In the genomic region with DNA sequence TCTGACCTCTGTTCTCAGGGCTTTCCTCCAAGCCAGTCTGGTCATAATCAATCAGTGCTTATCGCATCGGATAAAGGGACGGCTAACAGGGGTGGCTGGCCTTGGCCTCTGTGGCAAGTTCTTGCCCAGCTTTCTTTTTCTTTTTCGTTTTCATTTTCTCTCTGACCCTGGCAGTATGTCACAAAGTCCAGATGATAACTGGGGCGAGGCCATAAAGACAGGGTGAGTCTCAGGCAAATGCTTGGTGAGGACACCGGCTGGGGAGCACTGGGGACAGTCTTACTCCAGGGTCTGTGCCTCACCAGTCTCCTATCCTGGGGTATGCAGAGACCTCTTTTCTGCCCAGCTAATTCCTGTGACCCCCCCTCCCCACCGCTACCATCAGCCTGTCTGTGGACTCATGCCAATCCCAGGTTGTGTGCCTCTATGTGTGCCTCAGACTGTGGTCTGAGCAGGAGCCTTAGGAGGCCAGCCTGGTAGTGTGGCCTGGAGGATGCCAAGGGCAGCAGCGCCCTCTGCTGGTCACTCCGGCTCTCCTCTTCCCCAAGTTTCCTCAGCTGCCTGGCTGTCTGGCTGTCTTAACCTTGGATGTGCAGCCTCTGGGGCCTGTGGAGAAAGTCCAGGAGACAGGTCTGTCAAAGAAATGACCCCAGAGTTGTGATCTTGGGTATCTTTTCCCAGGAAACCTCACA, we compare ENCODE assay signal across 8 mouse cellular contexts. TPM values are rescaled to one million over a fixed set of nuclear protein-coding genes. Genes with fewer than 3 reads are reported as not detected.
DNase-seq lines count a peak whose midpoint lies in the region; ATAC-seq and TF ChIP-seq lines count a peak whose summit lies in the region.

No protein-coding gene starts in this region.

- no peaks in the 10 kb centered on the region for H3K9me3 ChIP-seq in CH12.LX (replicated peaks; ENCODE audit: low read length)
- H3K9me3 ChIP-seq in forebrain, embryonic 14.5 days (replicated peaks; ENCODE audit: control insufficient read depth, low read length), result no peaks in the 10 kb centered on the region

- peak; percentile 98 for TF ChIP-seq RAD21 in CH12.LX (IDR thresholded peaks at IDR 0.05; ENCODE audit: low read depth, low read length)

- peak; percentile 70 for ATAC-seq in forebrain, embryonic 14.5 days
- peak; percentile 65 for ATAC-seq in neutrophil, adult 5-6 weeks (ENCODE audit: extremely low read depth, insufficient number of reproducible peaks, low FRiP score, poor library complexity, severe bottlenecking)

- no peaks in the 10 kb centered on the region for H3K79me2 ChIP-seq in CH12.LX (replicated peaks; ENCODE audit: control insufficient read depth, extremely low read depth, insufficient read depth, poor library complexity, severe bottlenecking)

- H3K4me3 ChIP-seq in CH12.LX (replicated peaks in 1 of 3; ENCODE audit: low read depth in 2 of 3, low read length in 2 of 3, poor library complexity in 1 of 3), result no peak overlapping the region
- no peak overlapping the region for H3K4me3 ChIP-seq in forebrain, embryonic 14.5 days (ENCODE audit: low read depth, low read length)

- WGBS in forebrain, embryonic 14.5 days, result 54% methylated on average over 9 of the region's 9 CpGs
- WGBS in large intestine, adult 2 months, result 22% methylated on average over 9 of the region's 9 CpGs

- in situ Hi-C loops in CH12.LX (cut with MboI; ENCODE audit: low pct_ligation_motif_present, low pct_unique_long_range_greater_than_20kb, low sequenced_read_pairs), result no loop called here

- no peak overlapping the region for H3K4me2 ChIP-seq in CH12.LX (ENCODE audit: insufficient read depth, low read depth, poor library complexity, severe bottlenecking)
- H3K4me2 ChIP-seq in forebrain, embryonic 14.5 days (ENCODE audit: low read length), result no peak overlapping the region

- peak; percentile 86 for DNase-seq in CH12.LX (ENCODE audit: extremely low read depth)
- DNase-seq in c-Kit-positive CD71-positive TER-119-positive erythroid progenitor cells, embryonic 14.5 days (ENCODE audit: low spot score), result peak; percentile 49
- peak; percentile 81 for DNase-seq in forebrain, embryonic 14.5 days (ENCODE audit: low spot score)
- peak; percentile 54 for DNase-seq in heart, postnatal 25 days (ENCODE audit: low spot score)
- peak; percentile 59 for DNase-seq in large intestine, adult 2 months (ENCODE audit: low read depth, low spot score)
- peak; percentile 71 to 75 for DNase-seq in lung, adult 18-20 months
- peak; percentile 95 for DNase-seq in testis, postnatal 10 days (ENCODE audit: low spot score)

- peaks cover 7% of the 10 kb centered on the region for H3K27me3 ChIP-seq in CH12.LX (replicated peaks)
- H3K27me3 ChIP-seq in forebrain, embryonic 14.5 days (replicated peaks; ENCODE audit: control insufficient read depth, insufficient read depth, low read length), result 0 out of 2 replicates have a peak, but pooled peaks cover 4% of the 10 kb centered on the region

- peak; percentile 70 to 98 for TF ChIP-seq CTCF in CH12.LX (conservative IDR thresholded peaks at IDR 0.05 in 1 of 2, IDR thresholded peaks at IDR 0.05 in 1 of 2; ENCODE audit: low read depth in 2 of 2, low read length in 2 of 2)

- no peaks in the 10 kb centered on the region for H3K36me3 ChIP-seq in CH12.LX (replicated peaks in 1 of 2; ENCODE audit: control insufficient read depth in 1 of 2, insufficient read depth in 1 of 2, low read length in 1 of 2)
- no peaks in the 10 kb centered on the region for H3K36me3 ChIP-seq in forebrain, embryonic 14.5 days (ENCODE audit: control insufficient read depth, insufficient read depth, low read length)

- intact Hi-C loops in heart, postnatal 25 days (cut with DNase I), result loop anchor here (1.0 to 5.0 kb wide), 2 partner anchors 59 to 116 kb away; a partner anchor contains a TSS

- peaks cover 23 to 56% of the 10 kb centered on the region in 2 experiments for H3K4me1 ChIP-seq in CH12.LX (ENCODE audit: control insufficient read depth in 1 of 2, insufficient read depth in 2 of 2)
- H3K4me1 ChIP-seq in forebrain, embryonic 14.5 days (ENCODE audit: control insufficient read depth, insufficient read depth, low read length), result no peaks in the 10 kb centered on the region

- no peak for TF ChIP-seq POLR2A in CH12.LX (IDR thresholded peaks at IDR 0.05; ENCODE audit: low read depth, low read length)

- H3K9ac ChIP-seq in CH12.LX (ENCODE audit: insufficient read depth, low read depth), result no peak overlapping the region
- no peak overlapping the region for H3K9ac ChIP-seq in forebrain, embryonic 14.5 days (ENCODE audit: low read length)

- no peak overlapping the region for H3K27ac ChIP-seq in CH12.LX (ENCODE audit: insufficient read depth, low read depth)
- H3K27ac ChIP-seq in forebrain, embryonic 14.5 days (ENCODE audit: low read depth, low read length), result no peak overlapping the region

- dilution Hi-C loops in CH12.LX (cut with MboI; ENCODE audit: extremely low pct_ligation_motif_present, extremely low pct_unique_long_range_greater_than_20kb, low sequenced_read_pairs), result no loop called here

- no peak for TF ChIP-seq EP300 in CH12.LX (IDR thresholded peaks at IDR 0.05; ENCODE audit: low read length)

TF ChIP-seq in CH12.LX, 34 proteins besides CTCF, POLR2A, EP300 and RAD21:
- peak; percentile 27; the same call in 1 of the 2 replicates for TF ChIP-seq MEF2A (IDR thresholded peaks at IDR 0.05; ENCODE audit: borderline replicate concordance, low read depth, low read length)
- no peak for TF ChIP-seq MAFK (IDR thresholded peaks at IDR 0.05; ENCODE audit: insufficient replicate concordance, low read length)
- TF ChIP-seq USF1 (IDR thresholded peaks at IDR 0.05; ENCODE audit: low read depth, low read length), result no peak
- TF ChIP-seq IRF4 (IDR thresholded peaks at IDR 0.05; ENCODE audit: low read depth, low read length), result peak; percentile 51; the same call in 1 of the 2 replicates
- TF ChIP-seq JUN (IDR thresholded peaks at IDR 0.05; ENCODE audit: insufficient read depth, low read depth, low read length), result no peak
- TF ChIP-seq GABPA (IDR thresholded peaks at IDR 0.05; ENCODE audit: insufficient replicate concordance, low read depth, low read length), result no peak
- no peak for TF ChIP-seq CHD1 (IDR thresholded peaks at IDR 0.05; ENCODE audit: low read depth, low read length)
- TF ChIP-seq KAT2A (IDR thresholded peaks at IDR 0.05; ENCODE audit: insufficient replicate concordance, low read length), result no peak
- peak; percentile 63; the same call in 1 of the 2 replicates for TF ChIP-seq NELFE (IDR thresholded peaks at IDR 0.05; ENCODE audit: low read depth, low read length)
- TF ChIP-seq BHLHE40 (IDR thresholded peaks at IDR 0.05; ENCODE audit: low read depth, low read length), result no peak; the same call in 1 of the 2 replicates
- TF ChIP-seq MYC (IDR thresholded peaks at IDR 0.05; ENCODE audit: low read depth, low read length), result 0 out of 2 replicates have a peak, but pooled peaks have one; percentile 28
- TF ChIP-seq USF2 (conservative IDR thresholded peaks at IDR 0.05; ENCODE audit: low read depth, low read length), result no peak
- TF ChIP-seq SIN3A (IDR thresholded peaks at IDR 0.05; ENCODE audit: low read length), result no peak
- TF ChIP-seq ZKSCAN1 (IDR thresholded peaks at IDR 0.05; ENCODE audit: borderline replicate concordance, low read depth, low read length), result no peak
- no peak for TF ChIP-seq POLR2AphosphoS2 (IDR thresholded peaks at IDR 0.05; ENCODE audit: low read depth, low read length)
- no peak for TF ChIP-seq ETS1 (conservative IDR thresholded peaks at IDR 0.05; ENCODE audit: low read depth, low read length)
- no peak for TF ChIP-seq RCOR1 (conservative IDR thresholded peaks at IDR 0.05; ENCODE audit: low read depth, low read length)
- TF ChIP-seq SMC3 (IDR thresholded peaks at IDR 0.05; ENCODE audit: low read depth, low read length), result peak; percentile 100
- no peak for TF ChIP-seq MXI1 (IDR thresholded peaks at IDR 0.05; ENCODE audit: low read depth, low read length)
- no peak for TF ChIP-seq CHD2 (IDR thresholded peaks at IDR 0.05; ENCODE audit: low read length)
- no peak for TF ChIP-seq ELF1 (IDR thresholded peaks at IDR 0.05; ENCODE audit: low read depth, low read length)
- no peak for TF ChIP-seq UBTF (IDR thresholded peaks at IDR 0.05; ENCODE audit: low read depth, low read length)
- no peak for TF ChIP-seq ZMIZ1 (IDR thresholded peaks at IDR 0.05; ENCODE audit: low read depth, low read length)
- TF ChIP-seq ZC3H11A (IDR thresholded peaks at IDR 0.05; ENCODE audit: low read depth, low read length), result peak; percentile 99
- no peak for TF ChIP-seq TBP (conservative IDR thresholded peaks at IDR 0.05; ENCODE audit: low read depth, low read length)
- TF ChIP-seq ZNF384 (IDR thresholded peaks at IDR 0.05; ENCODE audit: low read depth, low read length), result no peak
- TF ChIP-seq NRF1 (IDR thresholded peaks at IDR 0.05; ENCODE audit: low read depth, low read length), result no peak; the same call in 1 of the 2 replicates
- no peak for TF ChIP-seq MAX (IDR thresholded peaks at IDR 0.05; ENCODE audit: low read length)
- TF ChIP-seq PAX5 (IDR thresholded peaks at IDR 0.05; ENCODE audit: low read length), result no peak
- TF ChIP-seq TCF12 (IDR thresholded peaks at IDR 0.05; ENCODE audit: low read depth, low read length), result peak; percentile 47; the same call in 1 of the 2 replicates
- TF ChIP-seq JUND (conservative IDR thresholded peaks at IDR 0.05; ENCODE audit: low read depth, low read length), result no peak
- no peak for TF ChIP-seq E2F4 (IDR thresholded peaks at IDR 0.05; ENCODE audit: insufficient replicate concordance, low read depth, low read length)
- TF ChIP-seq HCFC1 (IDR thresholded peaks at IDR 0.05; ENCODE audit: low read depth, low read length), result no peak
- no peak for TF ChIP-seq MAZ (IDR thresholded peaks at IDR 0.05; ENCODE audit: low read depth, low read length)

RNA-seq across cellular contexts. Expression of a gene that starts 59.9 kb away (rescaled TPM):
- total RNA-seq in CH12.LX (2012; rRNA removed) (16.3 and 17.7 TPM in 2 replicates), CH12.LX (2014; rRNA removed) (11.2 and 13.3 TPM in 2 replicates)
- polyA plus RNA-seq in CH12.LX (2012; ENCODE audit: insufficient read length, low read depth), result 34.3 and 37.4 TPM in 2 replicates
- 2.0 and 4.1 TPM in 2 replicates for polyA plus RNA-seq in forebrain, embryonic 14.5 days (2014; fragmentation: Nextera tagmentation; extraction: Ambion mirVana)
- 1 to 10 TPM; 3.2 to 4.5 TPM for total RNA-seq in heart, postnatal 25 days (2021)
- polyA plus RNA-seq in large intestine, adult 2 months (2012; rRNA removed), result 75.8 and 95.3 TPM in 2 replicates
- total RNA-seq in neutrophil, adult 5-6 weeks (2017), result 139 and 159 TPM in 2 replicates
